Comparison of ENCODE assay signal across 10 mouse cellular contexts in genomic region chr19:43949111-43949810, GRCm38 (mm10). TPM values are rescaled to one million over a fixed set of nuclear protein-coding genes. Genes with fewer than 3 reads are reported as not detected.
A peak's percentile ranks its signal among the peaks of the same experiment; 100 is the strongest.
DNase-seq lines count a peak whose midpoint lies in the region; ATAC-seq and TF ChIP-seq lines count a peak whose summit lies in the region.
"Had no signal": no experiment of that assay in that cellular context is flagged by ENCODE, and none has a peak within 500 bp of the region (broad histone marks: within the 10 kb centered on the region; RNA-seq: fewer than 3 reads in every experiment).

No protein-coding gene starts in this region.

- no peaks in the 10 kb centered on the region for H3K27me3 ChIP-seq in kidney, postnatal 0 days (ENCODE audit: insufficient read depth, low read length)
- H3K27me3 ChIP-seq in kidney, adult 2 months (replicated peaks; ENCODE audit: control insufficient read depth, insufficient read depth, low read length): no peaks in the 10 kb centered on the region
- H3K27me3 ChIP-seq in liver, postnatal 0 days (ENCODE audit: insufficient read depth, low read length): no peaks in the 10 kb centered on the region

- TF ChIP-seq POLR2A in kidney, adult 2 months (IDR thresholded peaks at IDR 0.05; ENCODE audit: low read depth, low read length): no peak

- H3K4me1 ChIP-seq in kidney, postnatal 0 days (replicated peaks; ENCODE audit: insufficient read depth, low read length): peaks cover 3% of the 10 kb centered on the region; the same call in 1 of the 2 replicates
- no peaks in the 10 kb centered on the region for H3K4me1 ChIP-seq in kidney, adult 2 months (ENCODE audit: control insufficient read depth, insufficient read depth, low read length)
- H3K4me1 ChIP-seq in liver, postnatal 0 days (ENCODE audit: insufficient read depth): no peaks in the 10 kb centered on the region

- peak overlapping the region; percentile 13; the same call in 1 of the 2 replicates for H3K27ac ChIP-seq in kidney, postnatal 0 days
- H3K27ac ChIP-seq in kidney, adult 2 months (ENCODE audit: insufficient read depth, low read depth, low read length): no peak overlapping the region
- no peak overlapping the region for H3K27ac ChIP-seq in liver, postnatal 0 days (ENCODE audit: low read depth)

- no peak overlapping the region for H3K4me3 ChIP-seq in kidney, postnatal 0 days (replicated peaks; ENCODE audit: low read depth, low read length)
- no peak overlapping the region for H3K4me3 ChIP-seq in kidney, adult 2 months (ENCODE audit: insufficient read depth, low read depth, low read length)
- no peak overlapping the region for H3K4me3 ChIP-seq in liver, postnatal 0 days (ENCODE audit: low read depth, low read length)

- peak; percentile 70 for ATAC-seq in kidney, postnatal 0 days (replicated peaks; ENCODE audit: low FRiP score, low read depth)
- peak; percentile 84 for ATAC-seq in liver, postnatal 0 days

- no peak for TF ChIP-seq EP300 in liver, postnatal 0 days (IDR thresholded peaks at IDR 0.05; ENCODE audit: low read depth)

- no peaks in the 10 kb centered on the region for H3K36me3 ChIP-seq in kidney, postnatal 0 days (ENCODE audit: insufficient read depth, low read length)
- H3K36me3 ChIP-seq in kidney, adult 2 months (ENCODE audit: control insufficient read depth, insufficient read depth, low read length): no peaks in the 10 kb centered on the region
- no peaks in the 10 kb centered on the region for H3K36me3 ChIP-seq in liver, postnatal 0 days (replicated peaks; ENCODE audit: insufficient read depth, low read length)

- no peak for TF ChIP-seq CTCF in kidney, postnatal 0 days (IDR thresholded peaks at IDR 0.05; ENCODE audit: low read depth)
- TF ChIP-seq CTCF in kidney, adult 2 months (conservative IDR thresholded peaks at IDR 0.05; ENCODE audit: insufficient read depth, insufficient read length, low read depth, low read length): no peak
- no peak for TF ChIP-seq CTCF in liver, postnatal 0 days (IDR thresholded peaks at IDR 0.05; ENCODE audit: low read depth)

- WGBS in kidney, postnatal 0 days: 5% methylated on average over 12 of the region's 12 CpGs
- 16% methylated on average over 12 of the region's 12 CpGs for WGBS in kidney, adult 2 months
- WGBS in liver, postnatal 0 days (ENCODE audit: insufficient replicate concordance): 22% methylated on average over 12 of the region's 12 CpGs

- no peak overlapping the region for H3K9ac ChIP-seq in kidney, postnatal 0 days (ENCODE audit: low read depth, low read length)
- no peak overlapping the region for H3K9ac ChIP-seq in liver, postnatal 0 days (replicated peaks)

- H3K4me2 ChIP-seq in kidney, postnatal 0 days (ENCODE audit: low read length): peak overlapping the region; percentile 13; the same call in 1 of the 2 replicates
- H3K4me2 ChIP-seq in liver, postnatal 0 days (ENCODE audit: low read depth, low read length): no peak overlapping the region

- peak; percentile 81 for DNase-seq in kidney, postnatal 0 days (ENCODE audit: low spot score)
- DNase-seq in kidney, adult 2 months: no peak
- DNase-seq in R1 (ENCODE audit: low read depth, low spot score): peak; percentile 89
- peak; percentile 73 for DNase-seq in forelimb bud, embryonic 11.5 days (ENCODE audit: low read depth, low spot score)
- DNase-seq in liver, postnatal 0 days: peak; percentile 64
- no peak for DNase-seq in gastrocnemius, postnatal 10 days
- DNase-seq in retina, embryonic 14.5 days (ENCODE audit: low spot score): no peak
- DNase-seq in urinary bladder, adult 18-20 months (ENCODE audit: low spot score in 2 of 2): no peak
- DNase-seq: heart, adult 11 months; kidney, adult 11 months had no signal

- no peaks in the 10 kb centered on the region for H3K9me3 ChIP-seq in kidney, postnatal 0 days (replicated peaks; ENCODE audit: low read length)
- no peaks in the 10 kb centered on the region for H3K9me3 ChIP-seq in liver, postnatal 0 days (ENCODE audit: low read length)

RNA-seq across cellular contexts. Expression of gene Dnmbp, which starts 9.3 kb away (rescaled TPM):
- 19.2 and 20.7 TPM in 2 replicates for polyA plus RNA-seq in kidney, postnatal 0 days (2015; fragmentation: Nextera tagmentation; extraction: Ambion mirVana)
- 13.9 and 15.5 TPM in 2 replicates for polyA plus RNA-seq in kidney, adult 2 months (2012; rRNA removed)
- 4.0 and 4.8 TPM in 2 replicates for polyA plus RNA-seq in liver, postnatal 0 days (2015; fragmentation: Nextera tagmentation; extraction: Ambion mirVana)
- total RNA-seq in gastrocnemius, postnatal 10 days (2021): 10 to 100 TPM; 12.8 to 16.3 TPM

RNA-seq across cellular contexts. Expression of gene Cpn1, which starts 37.1 kb away (rescaled TPM):
- polyA plus RNA-seq in kidney, postnatal 0 days (2015; fragmentation: Nextera tagmentation; extraction: Ambion mirVana): 82.1 and 94.2 TPM in 2 replicates
- polyA plus RNA-seq in kidney, adult 2 months (2012; rRNA removed): 100 and 103 TPM in 2 replicates
- polyA plus RNA-seq in liver, postnatal 0 days (2015; fragmentation: Nextera tagmentation; extraction: Ambion mirVana): 110 and 118 TPM in 2 replicates
- total RNA-seq in gastrocnemius, postnatal 10 days (2021): not detected

Comparison
In these comparisons a context has a peak if more than half of its experiments do, and no peak if none do; other contexts are left out.
1. DNase-seq: peak in kidney, postnatal 0 days (single experiment), R1 (single experiment), forelimb bud, embryonic 11.5 days (single experiment) and liver, postnatal 0 days (single experiment); none in kidney, adult 2 months (single experiment), gastrocnemius, postnatal 10 days (single experiment), retina, embryonic 14.5 days (single experiment) and urinary bladder, adult 18-20 months (0 of 2).